Mouse (Mus musculus) heart, embryonic 11.5 days (tissue): ENCODE measurements around the gene Mrfap1. TPM values are rescaled to one million over a fixed set of nuclear protein-coding genes. Genes with fewer than 3 reads are reported as not detected.
A peak's percentile ranks its signal among the peaks of the same experiment; 100 is the strongest.

ENCODE experiments used
- ATAC-seq: fragments of 200-750 bp; cut with Nextera tagmentation; replicated peaks from 2 replicates; pipeline ENCODE4 v1.8.0; 2017; ENCODE audit warnings: moderate library complexity; ENCODE audit not compliant: insufficient number of reproducible peaks, low FRiP score, low TSS enrichment
- H3K27ac ChIP-seq: fragments of 300-500 bp; sonication (generic); 2 replicates; pipeline ENCODE4 v1.5.1; 2014; ENCODE audit warnings: mild to moderate bottlenecking, low read depth, low read length
- H3K27me3 ChIP-seq: fragments of 300-500 bp; sonication (generic); 2 replicates; pipeline ENCODE4 v1.6.1; 2014; ENCODE audit warnings: mild to moderate bottlenecking, low read length, mixed read lengths; ENCODE audit not compliant: control insufficient read depth, insufficient read depth
- H3K36me3 ChIP-seq: fragments of 300-500 bp; sonication (generic); 2 replicates; pipeline ENCODE4 v1.6.1; 2014; ENCODE audit warnings: mild to moderate bottlenecking, low read length, moderate library complexity, mixed read lengths; ENCODE audit not compliant: control insufficient read depth, insufficient read depth
- H3K4me1 ChIP-seq: fragments of 300-500 bp; sonication (generic); 2 replicates; pipeline ENCODE4 v1.6.1; 2014; ENCODE audit warnings: low read length; ENCODE audit not compliant: control insufficient read depth, insufficient read depth
- H3K4me2 ChIP-seq: fragments of 300-500 bp; sonication (generic); 2 replicates; pipeline ENCODE4 v1.6.1; 2014; ENCODE audit warnings: mild to moderate bottlenecking, moderate library complexity
- H3K4me3 ChIP-seq: fragments of 300-500 bp; sonication (generic); 2 replicates; pipeline ENCODE4 v1.5.1; 2014; ENCODE audit warnings: low read depth, low read length
- H3K9ac ChIP-seq: fragments of 300-500 bp; sonication (generic); 2 replicates; pipeline ENCODE4 v1.6.1; 2014; ENCODE audit warnings: mild to moderate bottlenecking, low read depth, low read length, moderate library complexity
- H3K9me3 ChIP-seq: fragments of 300-500 bp; sonication (generic); replicated peaks from 2 replicates; pipeline ENCODE4 v1.6.1; 2016; ENCODE audit warnings: low read length; ENCODE audit not compliant: control insufficient read depth
- WGBS: fragments of 180-500 bp; shearing (Covaris S2); extraction: QIAGEN DNeasy Blood & Tissue Kit; methylation state at CpG from one replicate; pipeline ENCODE4 v1.1.7; 2014; ENCODE audit not compliant: insufficient replicate concordance; 5-methylcytosine and 5-hydroxymethylcytosine counted together
- polyA plus RNA-seq: library from polyadenylated mRNA; unstranded; fragments of >200 nt; fragmentation: Nextera tagmentation; extraction: Ambion mirVana; gene quantifications from 2 replicates; pipeline ENCODE4 v1.2.1, GENCODE M21; 2014

Mrfap1 gene
- polyA plus RNA-seq, 1 experiment from 2014 or later = 420 TPM

DNA sequence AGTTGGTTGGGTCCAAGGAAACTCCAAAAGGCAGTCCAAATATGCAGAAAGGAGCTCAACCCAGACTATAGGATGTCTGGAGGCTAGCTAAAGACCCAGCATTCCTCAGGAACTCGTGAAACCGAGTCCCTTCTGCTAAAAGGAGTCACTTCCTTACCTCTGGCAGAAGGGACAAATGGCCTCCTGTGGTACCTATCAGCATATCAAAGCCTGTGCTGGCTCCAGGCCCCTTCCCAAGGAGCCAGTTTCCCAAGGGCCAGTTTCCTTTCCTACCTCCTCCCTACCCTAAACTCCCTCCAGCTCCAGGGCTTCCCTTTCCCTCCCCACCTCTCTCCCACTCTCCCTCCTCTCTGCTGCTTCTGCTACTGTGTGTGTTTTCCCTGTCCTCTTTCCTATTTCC, 19.4 kb downstream of the Mrfap1 start:
- Histone ChIP-seq H3K4me2 (no peak overlapping the region), H3K4me1 (peaks cover 9% of the 10 kb centered on the region; the same call in 1 of the 2 replicates), H3K27ac (no peak overlapping the region), H3K36me3 (no peaks in the 10 kb centered on the region), H3K9ac (no peak overlapping the region), H3K9me3 (no peaks in the 10 kb centered on the region; the same call in 1 of the 2 replicates), H3K27me3 (no peaks in the 10 kb centered on the region), H3K4me3 (no peak overlapping the region)
- no peak for ATAC-seq
- 3% methylated on average over 2 of the region's 2 CpGs for WGBS

DNA sequence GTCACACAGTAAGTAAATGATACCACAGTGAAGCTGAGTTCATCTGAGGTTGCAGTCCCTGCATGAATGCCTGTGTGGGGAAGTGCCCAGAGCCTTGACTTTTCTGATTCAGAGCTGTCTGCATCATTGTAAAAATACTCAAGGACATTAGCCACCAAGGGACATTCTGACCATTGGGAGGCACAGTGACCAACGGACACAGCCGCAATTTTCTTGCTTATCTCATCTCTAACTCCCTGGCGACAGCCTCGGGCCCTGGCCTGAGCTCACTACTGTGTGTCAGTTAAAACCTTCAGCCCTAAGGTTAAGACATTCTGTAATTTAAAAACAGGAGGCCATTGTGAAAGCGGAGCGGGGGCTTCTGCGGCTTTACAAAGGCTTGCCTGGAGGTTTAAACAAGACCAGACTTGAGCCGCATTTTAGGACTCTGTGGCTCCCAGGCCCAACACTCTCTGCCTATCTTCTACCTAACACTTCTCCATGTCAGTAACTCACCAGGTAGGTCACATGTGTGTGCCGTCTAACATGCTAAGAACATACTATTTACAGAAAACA, 20.5 kb downstream of the Mrfap1 start:
- Histone ChIP-seq H3K9ac (peak overlapping the region; percentile 11; the same call in 1 of the 2 replicates), H3K27ac (peak overlapping the region; percentile 41; the same call in 1 of the 2 replicates), H3K9me3 (no peaks in the 10 kb centered on the region; the same call in 1 of the 2 replicates), H3K27me3 (no peaks in the 10 kb centered on the region), H3K4me3 (no peak overlapping the region), H3K4me1 (peaks cover 9% of the 10 kb centered on the region; the same call in 1 of the 2 replicates), H3K4me2 (peak overlapping the region; percentile 33), H3K36me3 (no peaks in the 10 kb centered on the region)
- 16% methylated on average over 9 of the region's 9 CpGs for WGBS
- no peak for ATAC-seq

DNA sequence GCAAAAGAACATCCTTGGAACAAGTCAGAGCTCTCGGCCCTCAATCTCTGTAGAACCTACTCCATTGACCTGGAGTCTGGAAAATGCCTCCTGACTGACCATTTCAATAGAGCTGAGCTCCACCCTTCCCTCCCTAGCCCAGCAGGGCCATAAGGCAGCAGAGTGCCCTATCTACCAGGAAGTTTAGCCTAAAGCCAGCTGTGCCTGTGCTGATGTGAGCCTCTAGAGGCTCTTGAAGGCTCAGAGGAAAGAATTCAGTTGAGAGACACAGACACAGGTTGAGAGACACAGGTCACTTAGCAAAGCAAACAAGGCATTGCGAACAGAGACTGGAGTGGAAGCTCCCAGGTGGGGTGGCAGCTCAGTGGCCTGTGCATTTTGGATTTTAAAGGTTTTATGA, 21.3 kb downstream of the Mrfap1 start:
- no peaks in the 10 kb centered on the region for H3K36me3 ChIP-seq
- no peaks in the 10 kb centered on the region; the same call in 1 of the 2 replicates for H3K9me3 ChIP-seq
- WGBS = 73% methylated on average over 2 of the region's 2 CpGs
- H3K27me3 ChIP-seq = no peaks in the 10 kb centered on the region
- no peak overlapping the region for H3K9ac ChIP-seq
- no peak for ATAC-seq
- H3K4me2 ChIP-seq = no peak overlapping the region
- H3K4me3 ChIP-seq = no peak overlapping the region
- H3K4me1 ChIP-seq = peaks cover 9% of the 10 kb centered on the region; the same call in 1 of the 2 replicates
- no peak overlapping the region for H3K27ac ChIP-seq

DNA sequence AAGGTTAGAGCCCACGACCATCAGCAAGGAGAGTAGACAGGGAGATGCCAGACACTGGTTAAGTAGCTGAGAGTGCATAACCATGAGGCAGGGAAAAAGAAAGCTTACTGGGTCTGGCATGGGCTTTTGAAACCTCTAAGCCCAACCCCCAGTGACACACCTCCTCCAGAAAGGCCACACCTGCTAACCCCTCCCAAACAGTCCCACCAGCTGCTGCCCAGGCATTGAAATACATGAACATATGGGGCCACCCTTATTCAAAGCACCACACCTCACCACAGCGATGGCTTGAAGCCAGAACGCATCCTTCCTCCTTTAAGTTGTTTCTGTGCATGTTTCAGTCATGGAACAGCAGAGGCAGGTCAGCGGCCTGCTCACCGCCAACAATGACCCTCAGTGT, 24.0 kb downstream of the Mrfap1 start:
- WGBS = 72% methylated on average over 5 of the region's 5 CpGs
- H3K9me3 ChIP-seq = no peaks in the 10 kb centered on the region

DNA sequence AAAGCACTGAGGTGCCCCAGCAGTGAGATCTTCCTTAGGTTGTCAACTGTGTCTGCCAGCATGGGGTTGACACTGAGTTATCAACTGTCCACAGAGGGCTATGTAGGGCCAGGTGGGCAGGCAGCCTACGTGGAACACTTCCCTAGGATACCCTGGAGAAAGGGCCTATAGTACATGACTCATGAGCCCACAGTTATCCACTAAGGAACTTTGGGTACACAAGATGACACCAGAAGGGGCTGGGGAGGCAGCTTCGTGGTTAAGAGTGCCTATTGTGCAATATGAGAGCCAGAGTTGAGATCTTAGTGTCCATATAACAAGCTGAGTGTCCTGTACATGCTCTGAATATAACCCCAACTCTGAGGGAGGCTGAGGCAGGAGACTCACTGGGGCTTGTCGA, 27.0 kb downstream of the Mrfap1 start:
- Histone ChIP-seq H3K9me3 (no peaks in the 10 kb centered on the region), H3K36me3 (no peaks in the 10 kb centered on the region), H3K27ac (no peak overlapping the region), H3K9ac (no peak overlapping the region), H3K27me3 (no peaks in the 10 kb centered on the region), H3K4me1 (peaks cover 5% of the 10 kb centered on the region; the same call in 1 of the 2 replicates), H3K4me2 (no peak overlapping the region), H3K4me3 (no peak overlapping the region)
- ATAC-seq = no peak
- 57% methylated on average over 3 of the region's 3 CpGs for WGBS

More for the DNA sequence above, 24.0 kb downstream of the Mrfap1 start:
- H3K4me2 ChIP-seq = no peak overlapping the region
- no peak overlapping the region for H3K4me3 ChIP-seq
- no peak for ATAC-seq
- H3K9ac ChIP-seq = no peak overlapping the region
- H3K36me3 ChIP-seq = no peaks in the 10 kb centered on the region
- H3K27me3 ChIP-seq = no peaks in the 10 kb centered on the region
- H3K27ac ChIP-seq = no peak overlapping the region
- H3K4me1 ChIP-seq = peaks cover 9% of the 10 kb centered on the region; the same call in 1 of the 2 replicates

DNA sequence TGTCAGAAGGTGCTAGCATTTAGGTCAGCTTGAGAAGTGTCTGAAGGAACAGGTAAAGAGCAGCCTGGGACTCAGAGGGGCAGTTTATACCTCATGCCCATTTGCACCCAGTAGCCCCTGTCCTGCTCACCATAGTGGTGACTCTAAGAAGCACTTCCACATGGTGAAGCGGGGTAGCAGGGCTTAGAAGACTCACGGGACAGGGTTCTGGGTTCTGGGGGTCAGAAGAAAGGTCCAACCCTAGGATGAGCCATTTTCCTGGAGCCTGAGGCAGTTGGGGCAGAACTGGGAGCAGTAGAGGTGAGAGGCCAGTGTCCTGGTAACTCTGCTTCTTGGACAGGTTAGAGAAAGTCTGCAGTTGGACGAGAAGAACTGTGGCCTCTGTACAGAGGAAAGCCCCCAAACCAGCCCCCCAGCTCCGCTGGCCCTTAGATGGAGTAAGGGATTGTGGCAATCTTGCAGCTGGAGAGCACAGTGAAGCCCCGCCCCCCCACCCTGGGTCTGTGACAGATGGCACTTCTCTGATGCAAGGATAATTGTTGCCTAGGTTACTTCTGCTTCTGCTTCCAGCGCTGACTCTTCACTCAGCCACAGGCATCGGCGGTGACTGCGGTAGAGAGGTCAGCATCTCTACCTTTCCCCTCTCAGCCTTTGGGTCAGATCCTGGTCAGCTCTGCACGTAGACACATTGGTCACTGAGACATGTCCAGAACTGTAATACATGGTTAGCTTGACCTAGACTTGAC, 29.4 kb downstream of the Mrfap1 start:
- WGBS = 29% methylated on average over 10 of the region's 10 CpGs

DNA sequence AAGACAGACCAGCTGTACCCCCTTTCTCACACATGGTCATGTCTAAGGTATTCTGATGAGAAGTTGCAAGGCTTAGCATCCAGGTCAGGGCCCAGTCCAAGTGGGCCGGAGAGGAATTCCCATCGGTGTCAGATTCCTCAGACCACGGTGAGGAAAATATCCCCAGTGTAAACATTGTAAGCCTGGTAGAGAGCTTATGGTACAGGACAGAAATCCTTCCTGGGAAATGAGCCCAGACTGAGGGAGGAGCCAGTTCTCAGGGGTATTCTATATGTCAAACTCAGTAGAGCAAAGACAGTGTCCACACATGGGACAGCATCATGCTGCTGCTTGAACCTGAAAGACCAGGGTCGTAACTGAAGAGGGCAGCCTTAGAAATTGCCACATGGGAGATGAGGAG, 36.7 kb downstream of the Mrfap1 start:
- Histone ChIP-seq H3K9ac (no peak overlapping the region), H3K4me2 (no peak overlapping the region), H3K4me3 (no peak overlapping the region), H3K27me3 (no peaks in the 10 kb centered on the region), H3K9me3 (no peaks in the 10 kb centered on the region), H3K27ac (no peak overlapping the region), H3K4me1 (no peaks in the 10 kb centered on the region), H3K36me3 (no peaks in the 10 kb centered on the region)
- WGBS = 54% methylated on average over 4 of the region's 4 CpGs
- no peak for ATAC-seq

More for the DNA sequence above, 29.4 kb downstream of the Mrfap1 start:
- Histone ChIP-seq H3K9me3 (no peaks in the 10 kb centered on the region), H3K4me1 (no peaks in the 10 kb centered on the region), H3K9ac (no peak overlapping the region), H3K4me2 (no peak overlapping the region), H3K36me3 (no peaks in the 10 kb centered on the region), H3K27ac (no peak overlapping the region), H3K27me3 (no peaks in the 10 kb centered on the region), H3K4me3 (no peak overlapping the region)
- ATAC-seq = no peak

DNA sequence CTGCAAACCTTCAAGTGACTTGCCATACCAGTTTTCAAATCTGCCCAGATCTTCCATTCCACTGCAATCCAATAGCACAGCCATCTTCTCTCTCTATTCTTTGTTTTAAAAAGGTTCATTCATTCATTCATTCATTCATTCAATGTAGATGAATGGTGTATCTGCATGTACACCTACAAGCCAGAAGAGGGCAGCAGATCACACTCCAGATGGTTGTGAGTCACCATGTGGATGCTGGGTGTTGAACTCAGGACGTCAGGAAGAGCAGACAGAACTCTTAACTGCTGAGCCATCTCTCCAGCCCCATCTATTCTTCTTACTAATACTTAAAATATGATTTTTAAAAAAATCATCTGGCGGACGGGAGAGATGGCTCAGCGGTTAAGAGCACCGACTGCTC, 39.5 kb downstream of the Mrfap1 start:
- Histone ChIP-seq H3K36me3 (no peaks in the 10 kb centered on the region), H3K9me3 (no peaks in the 10 kb centered on the region), H3K4me2 (no peak overlapping the region), H3K4me3 (no peak overlapping the region), H3K27me3 (0 out of 2 replicates have a peak, but pooled peaks cover 5% of the 10 kb centered on the region), H3K27ac (no peak overlapping the region), H3K9ac (no peak overlapping the region), H3K4me1 (no peaks in the 10 kb centered on the region)
- ATAC-seq = no peak
- 64% methylated on average over 5 of the region's 5 CpGs for WGBS
